Mouse (Mus musculus) embryonic fibroblast, embryonic 13.5 days (primary cell): ENCODE results near the gene Sik3. TPM values are rescaled to one million over a fixed set of nuclear protein-coding genes. Genes with fewer than 3 reads are reported as not detected.
"Not testable (repeated sequence)": the region's sequence is repeated elsewhere in the genome, so short reads cannot be mapped to it uniquely, and the experiment has no call there.

Source experiments
- H3K27ac ChIP-seq: 2 replicates; pipeline ENCODE4 v1.5.1; 2012; ENCODE audit warnings: low read length, control low read depth, inconsistent platforms; ENCODE audit not compliant: insufficient read depth
- H3K4me1 ChIP-seq: 2 replicates; pipeline ENCODE4 v1.6.1; 2011; ENCODE audit warnings: low read length; ENCODE audit not compliant: control insufficient read depth, insufficient read depth
- H3K4me3 ChIP-seq: 2 replicates; pipeline ENCODE4 v1.5.1; 2011; ENCODE audit warnings: mild to moderate bottlenecking, control low read depth, low read length; ENCODE audit not compliant: insufficient read depth
- CTCF ChIP-seq: IDR thresholded peaks from 2 replicates; pipeline ENCODE4 v1.5.1; 2011; ENCODE audit warnings: mild to moderate bottlenecking, control low read depth, low read length, moderate library complexity, borderline replicate concordance; ENCODE audit not compliant: insufficient read depth
- POLR2A ChIP-seq: IDR thresholded peaks from 2 replicates; pipeline ENCODE4 v1.6.1; 2011; ENCODE audit warnings: low read depth, mild to moderate bottlenecking, control low read depth, low read length, moderate library complexity
- polyA plus RNA-seq: library from polyadenylated mRNA; stranded (reverse); fragments of >200 nt; gene quantifications from 2 replicates; pipeline ENCODE4 v1.2.4, GENCODE M21; 2011; ENCODE audit warnings: low read depth; ENCODE audit not compliant: missing spikeins, insufficient read length

Gene Sik3
- polyA plus RNA-seq, 1 experiment: 37.7 TPM

- H3K27ac ChIP-seq: no peak overlapping the region
- no peaks in the 10 kb centered on the region for H3K4me1 ChIP-seq
- H3K4me3 ChIP-seq: no peak overlapping the region
- TF ChIP-seq CTCF: no peak
- no peak for TF ChIP-seq POLR2A
Observed at GRCm38 (mm10) chr9:46155026-46155425, 142.4 kb downstream of the Sik3 start.

GRCm38 (mm10) chr9:46155818-46156217 lies 143.2 kb downstream of the Sik3 start:
- not testable (repeated sequence) for H3K27ac ChIP-seq, H3K4me1 ChIP-seq

GRCm38 (mm10) chr9:46156711-46157110 lies 144.1 kb downstream of the Sik3 start:
- Histone ChIP-seq H3K4me1 (no peaks in the 10 kb centered on the region), H3K27ac (no peak overlapping the region), H3K4me3 (no peak overlapping the region)
- TF ChIP-seq POLR2A (no peak), CTCF (no peak)

More at GRCm38 (mm10) chr9:46155818-46156217, 143.2 kb downstream of the Sik3 start:
- H3K4me3 ChIP-seq: not testable (repeated sequence)

- TF ChIP-seq POLR2A (no peak), CTCF (no peak)
- H3K27ac ChIP-seq: no peak overlapping the region
- H3K4me3 ChIP-seq: no peak overlapping the region
- H3K4me1 ChIP-seq: no peaks in the 10 kb centered on the region
Observed at GRCm38 (mm10) chr9:46158273-46158813, 145.7 kb downstream of the Sik3 start.

- H3K27ac ChIP-seq: peak overlapping the region; percentile 50
- H3K4me3 ChIP-seq: no peak overlapping the region
- H3K4me1 ChIP-seq: no peaks in the 10 kb centered on the region
- TF ChIP-seq POLR2A (no peak), CTCF (no peak)
Observed at GRCm38 (mm10) chr9:46163430-46163829, 150.8 kb downstream of the Sik3 start.

GRCm38 (mm10) chr9:46168802-46169201 lies 156.2 kb downstream of the Sik3 start:
- H3K27ac ChIP-seq: no peak overlapping the region
- H3K4me3 ChIP-seq: no peak overlapping the region
- TF ChIP-seq CTCF (no peak), POLR2A (no peak)
- H3K4me1 ChIP-seq: peaks cover 8% of the 10 kb centered on the region; the same call in 1 of the 2 replicates

- Histone ChIP-seq H3K4me1 (peaks cover 15% of the 10 kb centered on the region), H3K4me3 (no peak overlapping the region), H3K27ac (no peak overlapping the region)
- TF ChIP-seq CTCF (no peak), POLR2A (no peak)
Observed at GRCm38 (mm10) chr9:46172251-46172650, 159.6 kb downstream of the Sik3 start.

- peak overlapping the region; percentile 6; the same call in 1 of the 2 replicates for H3K27ac ChIP-seq
- no peak overlapping the region for H3K4me3 ChIP-seq
- TF ChIP-seq CTCF (no peak), POLR2A (no peak)
- H3K4me1 ChIP-seq: peaks cover 15% of the 10 kb centered on the region
Observed at GRCm38 (mm10) chr9:46172953-46173352, 160.3 kb downstream of the Sik3 start.

GRCm38 (mm10) chr9:46173919-46174318 lies 161.3 kb downstream of the Sik3 start:
- peaks cover 15% of the 10 kb centered on the region for H3K4me1 ChIP-seq
- no peak overlapping the region for H3K27ac ChIP-seq
- H3K4me3 ChIP-seq: no peak overlapping the region
- no peak for TF ChIP-seq CTCF
- TF ChIP-seq POLR2A: no peak

- Histone ChIP-seq H3K4me1 (peaks cover 15% of the 10 kb centered on the region), H3K4me3 (no peak overlapping the region), H3K27ac (peak overlapping the region; percentile 22; the same call in 1 of the 2 replicates)
- no peak for TF ChIP-seq POLR2A
- no peak for TF ChIP-seq CTCF
Observed at GRCm38 (mm10) chr9:46174770-46175294, 162.2 kb downstream of the Sik3 start.
